Mouse (Mus musculus) MEL (cell line): Measurements from ENCODE around the gene Phgr1. TPM values are rescaled to one million over a fixed set of nuclear protein-coding genes. Genes with fewer than 3 reads are reported as not detected.

ENCODE experiments used
- DNase-seq: peaks from one replicate; pipeline ENCODE4 v3.0.0; 2011; ENCODE audit warnings: low read depth, low spot score
- H3K27ac ChIP-seq: 2 replicates; pipeline ENCODE4 v1.5.1; 2012; ENCODE audit warnings: low read depth, mild to moderate bottlenecking, control low read depth, low read length, moderate library complexity; ENCODE audit not compliant: control insufficient read depth
- H3K27me3 ChIP-seq, 2 experiments: fragments of 150-350 bp in 1 of 2; sonication (generic) in 1 of 2; 2 replicates each; pipeline ENCODE4 v1.6.1; 2012; ENCODE audit warnings: low read length in 2 of 2, mild to moderate bottlenecking in 2 of 2, improper control_type of control experiment in 1 of 2, moderate library complexity in 1 of 2; ENCODE audit not compliant: insufficient read depth in 2 of 2, control insufficient read depth in 1 of 2
- H3K36me3 ChIP-seq, 2 experiments: 2 replicates each; pipeline ENCODE4 v1.6.1; 2012 to 2014; ENCODE audit warnings: low read length in 2 of 2, improper control_type of control experiment in 1 of 2, inconsistent platforms in 1 of 2, mild to moderate bottlenecking in 1 of 2; ENCODE audit not compliant: insufficient read depth in 2 of 2, control insufficient read depth in 1 of 2
- H3K4me1 ChIP-seq, 2 experiments: fragments of 150-350 bp in 1 of 2; sonication (generic) in 1 of 2; 2 replicates each; pipeline ENCODE4 v1.6.1; 2012; ENCODE audit warnings: low read length in 2 of 2, improper control_type of control experiment in 1 of 2, mild to moderate bottlenecking in 1 of 2; ENCODE audit not compliant: insufficient read depth in 2 of 2, control insufficient read depth in 1 of 2
- H3K4me3 ChIP-seq, 2 experiments: fragments of 150-350 bp in 1 of 2; sonication (generic) in 1 of 2; 2 replicates each; pipeline ENCODE4 v1.5.1; 2012; ENCODE audit warnings: low read depth in 2 of 2, low read length in 2 of 2, mild to moderate bottlenecking in 2 of 2, moderate library complexity in 2 of 2, control low read depth in 1 of 2, improper control_type of control experiment in 1 of 2; ENCODE audit not compliant: control insufficient read depth in 1 of 2, insufficient read depth in 1 of 2
- H3K79me2 ChIP-seq: 2 replicates; pipeline ENCODE4 v1.6.1; 2012; ENCODE audit warnings: mild to moderate bottlenecking, low read length, moderate library complexity; ENCODE audit not compliant: control insufficient read depth, poor library complexity, insufficient read depth
- H3K9ac ChIP-seq: 2 replicates; pipeline ENCODE4 v1.6.1; 2012; ENCODE audit warnings: low read depth, mild to moderate bottlenecking, control low read depth, low read length, moderate library complexity; ENCODE audit not compliant: control insufficient read depth, poor library complexity, severe bottlenecking
- H3K9me3 ChIP-seq: fragments of 150-350 bp; sonication (generic); replicated peaks from 2 replicates; pipeline ENCODE4 v1.6.1; 2012; ENCODE audit warnings: mild to moderate bottlenecking, low read length, improper control_type of control experiment, moderate library complexity; ENCODE audit not compliant: insufficient read depth
- CHD1 ChIP-seq: IDR thresholded peaks from 2 replicates; pipeline ENCODE4 v1.6.1; 2012; ENCODE audit warnings: low read depth, mild to moderate bottlenecking, inconsistent platforms, low read length, improper control_type of control experiment
- CTCF ChIP-seq, 3 experiments: IDR thresholded peaks in 2 of 3; conservative IDR thresholded peaks in 1 of 3; 2 replicates each; pipeline ENCODE4 v1.5.1; 2011 to 2012; ENCODE audit warnings: low read length in 3 of 3, low read depth in 2 of 3, mild to moderate bottlenecking in 2 of 3, improper control_type of control experiment in 1 of 3, inconsistent platforms in 1 of 3, mixed read lengths in 1 of 3, moderate library complexity in 1 of 3; ENCODE audit not compliant: control insufficient read depth in 1 of 3, insufficient read depth in 1 of 3, poor library complexity in 1 of 3, severe bottlenecking in 1 of 3
- EP300 ChIP-seq, 2 experiments: IDR thresholded peaks; 2 replicates each; pipeline ENCODE4 v1.6.1; 2011; ENCODE audit warnings: improper control_type of control experiment in 2 of 2, low read length in 2 of 2, low read depth in 1 of 2, mild to moderate bottlenecking in 1 of 2
- ETS1 ChIP-seq: IDR thresholded peaks from 2 replicates; pipeline ENCODE4 v1.6.1; 2012; ENCODE audit warnings: low read depth, mild to moderate bottlenecking, inconsistent platforms, low read length, improper control_type of control experiment, moderate library complexity
- MAFK ChIP-seq: IDR thresholded peaks from 2 replicates; pipeline ENCODE4 v1.6.1; 2011; ENCODE audit warnings: low read depth, mild to moderate bottlenecking, low read length, improper control_type of control experiment, borderline replicate concordance
- POLR2A ChIP-seq, 2 experiments: IDR thresholded peaks; 2 replicates each; pipeline ENCODE4 v1.6.1; 2011 to 2012; ENCODE audit warnings: low read length in 2 of 2, mild to moderate bottlenecking in 2 of 2, control low read depth in 1 of 2, improper control_type of control experiment in 1 of 2, low read depth in 1 of 2, moderate library complexity in 1 of 2; ENCODE audit not compliant: control insufficient read depth in 1 of 2, insufficient read depth in 1 of 2, poor library complexity in 1 of 2
- POLR2AphosphoS5 ChIP-seq: IDR thresholded peaks from 2 replicates; pipeline ENCODE4 v1.6.1; 2012; ENCODE audit warnings: low read depth, borderline replicate concordance, mild to moderate bottlenecking, inconsistent platforms, low read length, moderate library complexity, mixed read lengths
- TAL1 ChIP-seq: IDR thresholded peaks from 2 replicates; pipeline ENCODE4 v1.6.1; 2012; ENCODE audit warnings: mild to moderate bottlenecking, inconsistent platforms, low read length, moderate library complexity, mixed read lengths
- UBTF ChIP-seq: IDR thresholded peaks from 2 replicates; pipeline ENCODE4 v1.6.1; 2012; ENCODE audit warnings: low read depth, mild to moderate bottlenecking, inconsistent platforms, low read length, improper control_type of control experiment, moderate library complexity, borderline replicate concordance; ENCODE audit not compliant: insufficient read depth
- USF2 ChIP-seq, 2 experiments: IDR thresholded peaks; 2 replicates each; pipeline ENCODE4 v1.6.1; 2011 to 2012; ENCODE audit warnings: improper control_type of control experiment in 2 of 2, low read length in 2 of 2, borderline replicate concordance in 1 of 2, inconsistent platforms in 1 of 2, low read depth in 1 of 2, mild to moderate bottlenecking in 1 of 2; ENCODE audit not compliant: insufficient read depth in 1 of 2
- polyA plus RNA-seq, 2 experiments: library from polyadenylated mRNA; stranded (reverse) in 1 of 2; unstranded in 1 of 2; fragments of >175 nt in 1 of 2; fragments of >200 nt in 1 of 2; gene quantifications; 2 replicates each; pipeline versions ENCODE4 v1.2.1 to v1.2.4; 2012; ENCODE audit warnings: low replicate concordance in 2 of 2, low read depth in 1 of 2; ENCODE audit not compliant: insufficient read length in 2 of 2, insufficient read depth in 1 of 2, missing spikeins in 1 of 2
- total RNA-seq: library from RNA; depleted of rRNA; stranded (reverse); fragments of 300-350 nt; gene quantifications from 2 replicates; pipeline ENCODE4 v1.2.3, GENCODE M21; 2012

The Phgr1 gene
- total and polyA plus RNA-seq, 3 experiments: not detected

GRCm38 (mm10) chr2:118792259-118792613 is 19.7 kb downstream of the Phgr1 start:
- H3K4me3 ChIP-seq: no peak overlapping the region
- peaks cover 0 to 17% of the 10 kb centered on the region in 2 experiments; a peak in 2 of 4 replicates for H3K4me1 ChIP-seq
- H3K36me3 ChIP-seq: peaks cover 0 to 2% of the 10 kb centered on the region in 2 experiments; a peak in 1 of 4 replicates
- H3K9ac ChIP-seq: no peak overlapping the region
- H3K27me3 ChIP-seq: no peaks in the 10 kb centered on the region
- H3K9me3 ChIP-seq: no peaks in the 10 kb centered on the region
- H3K27ac ChIP-seq: no peak overlapping the region
- TF ChIP-seq POLR2AphosphoS5 (no peak), CHD1 (no peak), ETS1 (no peak), TAL1 (no peak)
- H3K79me2 ChIP-seq: no peaks in the 10 kb centered on the region
- no peak for DNase-seq

- Histone ChIP-seq H3K4me3 (no peak overlapping the region), H3K27ac (no peak overlapping the region), H3K9me3 (no peaks in the 10 kb centered on the region), H3K27me3 (no peaks in the 10 kb centered on the region), H3K36me3 (peaks cover 0 to 2% of the 10 kb centered on the region in 2 experiments; a peak in 1 of 4 replicates), H3K4me1 (peaks cover 0 to 15% of the 10 kb centered on the region in 2 experiments; a peak in 2 of 4 replicates), H3K79me2 (no peaks in the 10 kb centered on the region), H3K9ac (no peak overlapping the region)
- no peak for TF ChIP-seq POLR2A (IDR thresholded peaks at IDR 0.05; ENCODE audit: control insufficient read depth in 1 of 2, insufficient read depth in 1 of 2, low read depth in 1 of 2, low read length in 2 of 2, poor library complexity in 1 of 2)
- TF ChIP-seq MAFK: no peak
- TF ChIP-seq POLR2AphosphoS5: no peak
- DNase-seq: peak; percentile 51
Observed at GRCm38 (mm10) chr2:118793636-118794035, 21.1 kb downstream of the Phgr1 start.

- no peak overlapping the region for H3K9ac ChIP-seq
- peaks cover 0 to 38% of the 10 kb centered on the region in 2 experiments; a peak in 2 of 4 replicates for H3K36me3 ChIP-seq
- no peaks in the 10 kb centered on the region for H3K9me3 ChIP-seq
- TF ChIP-seq MAFK: peak; percentile 76; the same call in 1 of the 2 replicates
- TF ChIP-seq POLR2A (IDR thresholded peaks at IDR 0.05; ENCODE audit: control insufficient read depth in 1 of 2, insufficient read depth in 1 of 2, low read depth in 1 of 2, low read length in 2 of 2, poor library complexity in 1 of 2): peak in 1 of 2 experiments; percentile 30; a peak in 1 of 4 replicates
- TF ChIP-seq CTCF (IDR thresholded peaks at IDR 0.05 in 2 of 3, conservative IDR thresholded peaks at IDR 0.05 in 1 of 3; ENCODE audit: control insufficient read depth in 1 of 3, insufficient read depth in 1 of 3, low read depth in 2 of 3, low read length in 3 of 3, poor library complexity in 1 of 3, severe bottlenecking in 1 of 3): no peak
- peak in 1 of 2 experiments; percentile 29; a peak in 1 of 4 replicates for TF ChIP-seq EP300 (IDR thresholded peaks at IDR 0.05; ENCODE audit: low read depth in 1 of 2, low read length in 2 of 2)
- no peak for TF ChIP-seq UBTF
- no peak for TF ChIP-seq CHD1
- TF ChIP-seq USF2 (IDR thresholded peaks at IDR 0.05; ENCODE audit: borderline replicate concordance in 1 of 2, insufficient read depth in 1 of 2, low read depth in 1 of 2, low read length in 2 of 2): no peak
- peaks cover 14 to 36% of the 10 kb centered on the region in 2 experiments for H3K4me1 ChIP-seq
- peak; percentile 49 for DNase-seq
- H3K27me3 ChIP-seq: no peaks in the 10 kb centered on the region
- 0 out of 2 replicates have a peak overlapping the region, but pooled peaks have one; percentile 17 for H3K27ac ChIP-seq
- no peaks in the 10 kb centered on the region for H3K79me2 ChIP-seq
- H3K4me3 ChIP-seq: no peak overlapping the region
Observed at GRCm38 (mm10) chr2:118802542-118803118, 30.1 kb downstream of the Phgr1 start.
